In genomic region chrX:56537162-56537561, GRCm38 (mm10) we compare ENCODE assay signal across 8 mouse cellular contexts. TPM values are rescaled to one million over a fixed set of nuclear protein-coding genes. Genes with fewer than 3 reads are reported as not detected.
DNase-seq lines count a peak whose midpoint lies in the region; ATAC-seq and TF ChIP-seq lines count a peak whose summit lies in the region.
"Had no signal": no experiment of that assay in that cellular context is flagged by ENCODE, and none has a peak within 500 bp of the region (broad histone marks: within the 10 kb centered on the region; RNA-seq: fewer than 3 reads in every experiment).

No protein-coding gene starts in this region.

- DNase-seq in kidney, adult 2 months: peak; percentile 33
- DNase-seq in ES-E14 (ENCODE audit: low read depth, low spot score): peak; percentile 21
- DNase-seq in brain, adult 2 months (ENCODE audit: low read depth, low spot score): peak; percentile 41
- peak; percentile 46 for DNase-seq in kidney, postnatal 0 days (ENCODE audit: low spot score)
- peak; percentile 25 to 30 for DNase-seq in lung, postnatal 4 days
- no peak for DNase-seq in gastrocnemius, postnatal 25 days

- no peak overlapping the region for H3K4me3 ChIP-seq in kidney, adult 2 months (ENCODE audit: insufficient read depth, low read depth, low read length)
- no peak overlapping the region for H3K4me3 ChIP-seq in kidney, embryonic 14.5 days (ENCODE audit: low read length)
- no peak overlapping the region for H3K4me3 ChIP-seq in ES-E14 (ENCODE audit: insufficient read depth in 1 of 2, low read depth in 1 of 2, low read length in 2 of 2, poor library complexity in 1 of 2, severe bottlenecking in 1 of 2)
- no peak overlapping the region for H3K4me3 ChIP-seq in kidney, postnatal 0 days (replicated peaks; ENCODE audit: low read depth, low read length)

- no peaks in the 10 kb centered on the region for H3K27me3 ChIP-seq in kidney, adult 2 months (replicated peaks; ENCODE audit: control insufficient read depth, insufficient read depth, low read length)
- H3K27me3 ChIP-seq in kidney, embryonic 14.5 days (ENCODE audit: control insufficient read depth, insufficient read depth, low read length): no peaks in the 10 kb centered on the region
- no peaks in the 10 kb centered on the region for H3K27me3 ChIP-seq in kidney, postnatal 0 days (ENCODE audit: insufficient read depth, low read length)

- no peak overlapping the region for H3K27ac ChIP-seq in kidney, adult 2 months (ENCODE audit: insufficient read depth, low read depth, low read length)
- H3K27ac ChIP-seq in kidney, embryonic 14.5 days (ENCODE audit: low read depth, low read length): no peak overlapping the region
- H3K27ac ChIP-seq in ES-E14 (ENCODE audit: insufficient read depth, low read depth, low read length, poor library complexity, severe bottlenecking): no peak overlapping the region
- H3K27ac ChIP-seq in kidney, postnatal 0 days: no peak overlapping the region

- no peaks in the 10 kb centered on the region for H3K9me3 ChIP-seq in kidney, embryonic 14.5 days (ENCODE audit: control insufficient read depth, low read length)
- H3K9me3 ChIP-seq in ES-E14 (ENCODE audit: control insufficient read depth, insufficient read depth, low read depth, low read length): no peaks in the 10 kb centered on the region
- H3K9me3 ChIP-seq in kidney, postnatal 0 days (replicated peaks; ENCODE audit: low read length): no peaks in the 10 kb centered on the region

- no peak overlapping the region for H3K4me2 ChIP-seq in kidney, embryonic 14.5 days (replicated peaks; ENCODE audit: low read depth, low read length)
- no peak overlapping the region for H3K4me2 ChIP-seq in kidney, postnatal 0 days (ENCODE audit: low read length)

- ATAC-seq in kidney, embryonic 14.5 days (ENCODE audit: low FRiP score, low TSS enrichment): no peak
- ATAC-seq in kidney, postnatal 0 days (replicated peaks; ENCODE audit: low FRiP score, low read depth): no peak

- no peak for TF ChIP-seq POLR2A in kidney, adult 2 months (IDR thresholded peaks at IDR 0.05; ENCODE audit: low read depth, low read length)

- H3K9ac ChIP-seq in kidney, embryonic 14.5 days (ENCODE audit: low read depth, low read length): no peak overlapping the region
- H3K9ac ChIP-seq in ES-E14 (ENCODE audit: insufficient read depth, low read depth, low read length, poor library complexity, severe bottlenecking): no peak overlapping the region
- no peak overlapping the region for H3K9ac ChIP-seq in kidney, postnatal 0 days (ENCODE audit: low read depth, low read length)

- peak; percentile 61 for TF ChIP-seq CTCF in kidney, adult 2 months (conservative IDR thresholded peaks at IDR 0.05; ENCODE audit: insufficient read depth, insufficient read length, low read depth, low read length)
- peak; percentile 68 for TF ChIP-seq CTCF in kidney, postnatal 0 days (IDR thresholded peaks at IDR 0.05; ENCODE audit: low read depth)

- WGBS in kidney, adult 2 months: 43% methylated on average over 4 of the region's 4 CpGs
- 59% methylated on average over 4 of the region's 4 CpGs for whole genome bisulfite sequencing in kidney, embryonic 14.5 days
- 53% methylated on average over 4 of the region's 4 CpGs for WGBS in kidney, postnatal 0 days

- no peaks in the 10 kb centered on the region for H3K36me3 ChIP-seq in kidney, adult 2 months (ENCODE audit: control insufficient read depth, insufficient read depth, low read length)
- no peaks in the 10 kb centered on the region for H3K36me3 ChIP-seq in kidney, embryonic 14.5 days (ENCODE audit: control insufficient read depth, insufficient read depth, low read length)
- no peaks in the 10 kb centered on the region for H3K36me3 ChIP-seq in ES-E14 (ENCODE audit: control insufficient read depth, insufficient read depth, low read length, poor library complexity, severe bottlenecking)
- H3K36me3 ChIP-seq in kidney, postnatal 0 days (ENCODE audit: insufficient read depth, low read length): no peaks in the 10 kb centered on the region

- in situ Hi-C loops in ES-E14 (cut with MboI; ENCODE audit: low sequenced_read_pairs in 2 of 2, unreplicated experiment in 2 of 2): no loop called here

- no peaks in the 10 kb centered on the region for H3K4me1 ChIP-seq in kidney, adult 2 months (ENCODE audit: control insufficient read depth, insufficient read depth, low read length)
- H3K4me1 ChIP-seq in kidney, embryonic 14.5 days (ENCODE audit: control insufficient read depth, insufficient read depth, low read length): no peaks in the 10 kb centered on the region
- no peaks in the 10 kb centered on the region for H3K4me1 ChIP-seq in ES-E14 (ENCODE audit: control insufficient read depth in 2 of 2, insufficient read depth in 2 of 2, low read length in 2 of 2, poor library complexity in 1 of 2)
- no peaks in the 10 kb centered on the region for H3K4me1 ChIP-seq in kidney, postnatal 0 days (replicated peaks; ENCODE audit: insufficient read depth, low read length)

TF ChIP-seq in ES-E14, 5 proteins besides CTCF, POLR2A, EP300 and RAD21:
- TF ChIP-seq ZC3H11A (IDR thresholded peaks at IDR 0.05; ENCODE audit: borderline replicate concordance, low read depth, low read length) (no peak), ZNF384 (IDR thresholded peaks at IDR 0.05; ENCODE audit: low read depth, low read length) (no peak), HCFC1 (IDR thresholded peaks at IDR 0.05; ENCODE audit: borderline replicate concordance, insufficient read depth, low read length) (no peak), MAFK (IDR thresholded peaks at IDR 0.05; ENCODE audit: insufficient read depth, low read depth, low read length) (no peak), CHD2 (IDR thresholded peaks at IDR 0.05; ENCODE audit: low read depth, low read length) (no peak)

RNA-seq across cellular contexts. Expression of gene Gm648, which starts 12.2 kb away (rescaled TPM):
- not detected in 2 replicates for polyA plus RNA-seq in kidney, adult 2 months (2012; rRNA removed)
- not detected in 2 replicates for polyA plus RNA-seq in kidney, embryonic 14.5 days (2014; fragmentation: Nextera tagmentation; extraction: Ambion mirVana)
- 0.54 TPM in 1 of 2 replicates, not detected in the other for total RNA-seq in ES-E14 (2012; rRNA removed)
- not detected in 2 replicates for polyA plus RNA-seq in kidney, postnatal 0 days (2015; fragmentation: Nextera tagmentation; extraction: Ambion mirVana)
- total RNA-seq in gastrocnemius, postnatal 25 days (2021): not detected
- polyA plus RNA-seq: lung, embryonic 16.5 days had no signal

RNA-seq across cellular contexts. Expression of gene Gm10477, which starts 12.6 kb away (rescaled TPM):
- not detected in 2 replicates for polyA plus RNA-seq in kidney, adult 2 months (2012; rRNA removed)
- not detected in 2 replicates for polyA plus RNA-seq in kidney, embryonic 14.5 days (2014; fragmentation: Nextera tagmentation; extraction: Ambion mirVana)
- total RNA-seq in ES-E14 (2012; rRNA removed): not detected in 2 replicates
- not detected in 2 replicates for polyA plus RNA-seq in kidney, postnatal 0 days (2015; fragmentation: Nextera tagmentation; extraction: Ambion mirVana)
- total RNA-seq in gastrocnemius, postnatal 25 days (2021): not detected
- polyA plus RNA-seq: lung, embryonic 16.5 days had no signal
